Mouse (Mus musculus): ENCODE results near the gene Tmc4.

Gene Tmc4

GRCm38 (mm10) chr7:3692382-3692986 is 15.1 kb upstream of the Tmc4 start, which contains the start of gene Tsen34:
Tsen34 (plus strand) TSS chr7:3692863.
- no peak for DNase-seq (ENCODE audit: low spot score)

DNA sequence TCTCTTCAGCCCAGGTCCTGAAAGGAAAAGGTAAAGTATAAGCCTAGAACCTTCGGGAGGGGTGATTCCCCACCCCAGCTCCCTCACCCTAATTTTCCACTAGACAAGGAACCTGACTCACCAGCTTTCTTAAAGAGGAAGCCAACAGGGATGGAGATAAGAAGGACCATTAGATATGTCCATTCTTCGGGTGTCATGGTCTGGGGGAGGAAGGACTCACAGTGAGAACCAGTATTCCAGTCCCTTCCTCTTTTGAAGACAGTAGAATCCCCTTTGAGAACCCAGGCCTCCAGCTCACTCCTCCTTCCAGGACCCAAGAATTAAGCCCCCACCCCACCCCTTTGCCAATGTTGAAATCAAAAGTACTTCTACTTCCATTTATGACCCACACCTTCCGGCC is 14.6 kb upstream of the Tmc4 start:
- DNase-seq (ENCODE audit: low spot score) = no peak

GRCm38 (mm10) chr7:3685400-3686187 is 8.2 kb upstream of the Tmc4 start:
- DNase-seq (ENCODE audit: low spot score) = no peak

- DNase-seq (ENCODE audit: low spot score) = no peak
Observed at GRCm38 (mm10) chr7:3684698-3685097, 7.3 kb upstream of the Tmc4 start.

DNA sequence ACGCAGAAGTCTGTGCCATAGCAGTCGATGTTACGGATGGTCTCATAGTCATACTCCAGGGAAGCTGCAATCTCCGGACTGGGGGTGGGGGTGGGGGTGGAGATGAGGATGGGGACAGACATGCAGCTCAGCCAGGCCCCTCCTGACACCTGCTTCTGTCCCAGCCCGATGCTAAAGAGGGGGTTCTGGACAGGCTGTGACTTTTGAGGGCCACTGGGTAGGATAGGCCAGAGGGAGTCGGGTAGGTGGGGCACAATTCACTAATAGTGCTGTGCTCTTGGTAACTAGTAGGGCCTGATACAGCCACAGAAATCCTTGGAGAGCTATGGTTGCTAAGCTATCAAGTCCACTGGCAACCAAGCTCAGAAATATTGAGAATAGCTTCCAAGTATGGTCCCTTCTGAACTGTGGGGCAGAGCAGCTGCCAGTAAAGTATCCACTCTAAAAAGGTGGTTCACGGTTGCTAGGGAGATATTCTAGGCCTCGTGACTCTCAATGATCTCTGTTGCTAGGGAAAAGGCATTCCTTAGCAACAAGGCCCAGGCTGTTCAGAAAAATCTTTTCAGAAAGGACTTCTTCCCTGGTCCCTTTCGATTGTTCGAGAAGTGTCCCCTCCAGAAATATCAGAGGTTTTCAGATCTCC is 6.7 kb upstream of the Tmc4 start:
- peak; percentile 31 for DNase-seq (ENCODE audit: low spot score)

DNA sequence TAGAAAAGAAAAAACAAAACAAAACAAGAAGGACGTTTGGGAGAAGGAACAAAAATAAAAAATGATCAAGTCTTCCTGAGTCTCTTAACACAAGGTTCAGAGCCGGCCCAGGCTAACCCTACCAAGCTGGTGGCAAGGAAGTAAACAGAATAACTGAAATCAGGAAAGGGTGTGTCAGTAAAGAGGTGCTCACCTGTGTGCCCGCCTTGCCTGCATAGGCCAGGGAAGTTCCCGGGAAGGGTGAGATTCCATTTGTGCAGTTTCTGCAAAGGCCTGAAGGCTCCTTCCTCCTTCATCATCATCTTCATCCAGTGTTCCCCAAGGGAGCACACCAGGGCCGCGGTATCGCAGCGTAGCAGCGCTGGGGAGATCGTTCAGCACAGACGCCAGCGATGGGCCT is 982 bp downstream of the Tmc4 start:
- DNase-seq (ENCODE audit: low spot score) = no peak

GRCm38 (mm10) chr7:3675228-3675548 is 2.2 kb downstream of the Tmc4 start:
- no peak for DNase-seq (ENCODE audit: low spot score)

- DNase-seq (ENCODE audit: low spot score) = peak; percentile 88
Observed at GRCm38 (mm10) chr7:3674507-3675227, 2.7 kb downstream of the Tmc4 start.

GRCm38 (mm10) chr7:3666921-3667391 is 10.4 kb downstream of the Tmc4 start:
- peak; percentile 27 for DNase-seq (ENCODE audit: low spot score)

- peak; percentile 98 for DNase-seq (ENCODE audit: low spot score)
Observed at GRCm38 (mm10) chr7:3665215-3666114, 11.9 kb downstream of the Tmc4 start, which contains the start of gene Leng1. Leng1 (minus strand) TSS chr7:3665840.

DNA sequence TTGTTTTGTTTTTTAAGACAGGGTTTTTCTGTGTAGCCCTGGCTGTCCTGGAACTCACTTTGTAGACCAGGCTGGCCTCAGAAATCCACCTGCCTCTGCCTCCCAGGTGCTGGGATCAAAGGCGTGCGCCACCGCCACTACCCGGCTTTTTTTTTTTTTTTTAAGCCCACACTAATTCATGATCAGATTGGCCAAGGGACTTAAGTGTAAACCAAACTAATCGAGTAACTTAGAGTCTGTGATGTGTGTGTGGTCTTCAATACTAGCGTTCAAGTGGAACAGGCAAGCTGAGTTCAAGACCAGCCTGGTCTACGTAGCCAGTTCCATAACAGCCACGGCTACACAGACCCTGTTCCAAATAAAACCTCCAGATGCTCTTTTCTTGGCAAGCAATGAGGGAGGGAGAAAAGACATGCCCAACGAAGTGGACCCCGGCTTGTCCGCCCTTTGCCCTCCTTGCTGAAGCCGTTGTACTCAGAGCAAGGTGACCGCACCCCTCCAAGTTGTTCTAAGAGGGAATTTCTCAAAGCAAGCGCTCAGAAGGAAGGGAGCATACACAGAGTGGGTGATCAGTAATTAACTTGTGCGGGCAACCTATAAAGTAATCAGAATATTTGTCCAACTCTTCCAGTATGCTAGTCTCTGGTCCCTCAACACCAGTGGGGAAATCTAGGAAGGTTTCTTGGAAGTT is 12.7 kb downstream of the Tmc4 start:
- peak; percentile 33 for DNase-seq (ENCODE audit: low spot score)

GRCm38 (mm10) chr7:3658578-3658977 is 18.8 kb downstream of the Tmc4 start:
- DNase-seq (ENCODE audit: low spot score) = no peak

DNA sequence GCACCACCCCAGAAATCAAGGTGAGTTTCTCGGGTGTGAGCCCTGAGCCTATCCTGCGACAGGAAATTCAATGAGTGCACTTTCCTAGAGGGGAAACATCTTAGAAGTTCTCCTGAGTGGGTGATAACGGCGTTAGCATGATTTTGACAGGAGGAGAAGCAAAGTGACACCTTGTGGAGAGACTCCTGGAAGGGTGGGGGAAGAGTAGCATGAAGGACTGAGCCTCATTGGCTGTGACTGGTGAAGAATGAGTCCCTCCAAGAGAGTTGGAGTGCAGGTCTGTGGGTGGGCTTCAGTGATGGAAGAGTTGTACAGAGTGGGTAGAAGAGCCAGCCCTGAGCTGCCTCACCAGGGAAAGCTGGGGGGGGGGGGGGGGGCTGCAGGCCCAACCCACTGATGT is 20.4 kb downstream of the Tmc4 start:
- no peak for DNase-seq (ENCODE audit: low spot score)

- DNase-seq (ENCODE audit: low spot score) = no peak
Observed at GRCm38 (mm10) chr7:3646641-3647040, 30.7 kb downstream of the Tmc4 start.

GRCm38 (mm10) chr7:3646188-3646587 is 31.2 kb downstream of the Tmc4 start:
- no peak for DNase-seq (ENCODE audit: low spot score)

DNA sequence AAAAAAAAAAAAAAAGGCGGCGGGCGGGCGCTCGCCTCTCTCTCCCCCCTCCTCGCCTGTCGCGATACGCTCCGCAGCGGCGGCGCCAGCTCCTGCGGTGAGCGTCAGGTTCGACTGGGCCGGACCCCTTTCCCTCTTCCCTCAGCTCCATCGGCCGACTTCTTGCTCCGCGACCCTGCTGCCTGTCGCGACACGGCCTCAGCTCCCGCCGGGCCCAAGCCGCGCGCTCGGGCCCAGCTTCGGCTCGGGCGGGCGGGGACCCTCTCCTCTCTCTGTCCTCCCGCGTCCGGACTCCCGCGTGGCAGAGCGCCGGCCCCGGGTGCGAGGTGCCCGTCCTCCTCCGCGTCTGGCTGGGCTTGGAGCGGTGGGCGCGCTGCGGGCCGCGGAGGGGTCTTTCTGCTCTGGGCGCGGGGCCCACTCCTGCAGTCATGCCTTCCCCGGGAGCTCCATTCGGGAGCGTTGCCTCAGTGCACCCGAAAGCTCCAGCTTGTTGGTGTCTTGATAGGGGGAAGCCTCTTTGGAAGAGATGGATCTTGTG is 31.8 kb downstream of the Tmc4 start:
- DNase-seq (ENCODE audit: low spot score) = peak; percentile 42

DNA sequence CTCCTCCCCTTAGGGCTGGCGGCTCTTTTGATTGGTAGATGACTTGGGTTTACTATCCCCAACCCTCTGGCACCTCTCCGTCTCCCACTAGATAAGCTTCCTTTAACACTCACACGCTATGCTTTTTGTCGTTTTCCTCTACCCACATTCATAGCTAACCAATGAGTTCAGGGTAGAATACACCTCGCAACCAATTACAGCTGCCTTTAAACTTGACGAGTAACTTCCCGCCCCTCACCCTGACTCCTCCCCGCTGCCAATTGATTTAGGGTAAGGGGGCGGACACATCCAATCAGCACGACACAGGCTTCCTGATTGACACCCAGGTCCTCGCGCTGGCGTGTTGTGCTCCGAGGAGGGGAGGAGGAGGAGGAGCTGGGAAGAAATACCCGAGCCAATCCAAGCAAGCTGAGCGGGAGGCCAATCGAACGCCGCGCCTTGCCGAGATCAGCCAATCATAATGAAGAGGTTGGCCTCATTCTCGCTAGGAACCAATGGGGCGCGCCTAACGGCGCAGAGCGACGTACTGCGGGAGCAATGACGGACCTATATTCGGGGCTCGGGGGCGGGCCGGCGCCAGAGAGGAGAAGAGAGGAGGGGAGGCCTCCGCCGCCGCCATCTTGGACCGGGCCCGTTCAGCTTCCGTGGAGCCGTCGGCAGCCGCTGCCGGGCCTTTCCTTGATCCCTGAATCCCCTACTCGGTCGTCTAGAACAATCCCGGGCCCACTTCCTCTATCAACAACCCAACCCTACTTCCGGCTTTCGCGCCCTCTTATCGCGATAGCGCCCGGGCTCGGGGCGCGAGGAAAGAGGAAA is 32.5 kb downstream of the Tmc4 start, which contains the start of gene Cnot3:
Gene Cnot3, plus strand, starts transcription at position 597 of the 816 bp plus-strand sequence.
- peak; percentile 99 for DNase-seq (ENCODE audit: low spot score)

- peak; percentile 16 for DNase-seq (ENCODE audit: low spot score)
Observed at GRCm38 (mm10) chr7:3644348-3644671, 33.0 kb downstream of the Tmc4 start.

GRCm38 (mm10) chr7:3643843-3644242 is 33.5 kb downstream of the Tmc4 start:
- DNase-seq (ENCODE audit: low spot score) = no peak

DNA sequence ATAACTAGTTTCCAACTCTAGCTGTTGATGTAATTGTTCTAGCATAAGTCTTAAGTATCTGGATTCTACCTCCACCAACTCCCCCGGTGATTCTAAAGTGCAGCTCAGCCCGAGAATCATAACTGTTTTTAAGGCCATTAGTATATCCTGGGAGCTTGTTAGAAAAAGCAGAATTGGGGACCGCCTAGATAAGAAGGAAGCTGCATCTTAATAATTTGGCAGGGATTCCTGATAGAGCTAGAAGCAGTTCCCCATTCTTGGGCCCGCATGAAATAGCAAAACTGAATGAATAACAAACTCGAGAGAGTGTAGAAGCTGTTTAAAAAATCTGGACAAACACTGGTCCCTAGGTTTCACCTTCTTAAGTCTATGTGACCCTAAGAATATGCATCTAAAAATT is 33.9 kb downstream of the Tmc4 start:
- no peak for DNase-seq (ENCODE audit: low spot score)
